Mouse (Mus musculus) limb, embryonic 10.5 days (tissue): ENCODE measurements at regions not wholly inside any gene's neighbourhood (a gene's known extent, or its start where the extent isn't known, plus 50 kb on each side); places are given as distances from the start of the nearest gene placed in this dataset.
"Not testable (repeated sequence)": the region's sequence is repeated elsewhere in the genome, so short reads cannot be mapped to it uniquely, and the experiment has no call there.

Experiments
- DNase-seq: peaks from one replicate; pipeline ENCODE4 v3.0.0-alpha.2; 2017; ENCODE audit warnings: low spot score
- H3K27ac ChIP-seq: fragments of 300-500 bp; sonication (generic); 2 replicates; pipeline ENCODE4 v1.5.1; 2016; ENCODE audit warnings: mild to moderate bottlenecking
- H3K27me3 ChIP-seq: fragments of 300-500 bp; sonication (generic); 2 replicates; pipeline ENCODE4 v1.6.1; 2016; ENCODE audit warnings: low read depth, mild to moderate bottlenecking; ENCODE audit not compliant: poor library complexity, severe bottlenecking
- H3K36me3 ChIP-seq: fragments of 300-500 bp; sonication (generic); 2 replicates; pipeline ENCODE4 v1.6.1; 2016; ENCODE audit warnings: mild to moderate bottlenecking, moderate library complexity
- H3K4me1 ChIP-seq: fragments of 300-500 bp; sonication (generic); 2 replicates; pipeline ENCODE4 v1.6.1; 2016
- H3K4me3 ChIP-seq: fragments of 300-500 bp; sonication (generic); 2 replicates; pipeline ENCODE4 v1.5.1; 2016; ENCODE audit warnings: mild to moderate bottlenecking, moderate library complexity
- H3K9me3 ChIP-seq: fragments of 300-500 bp; sonication (generic); replicated peaks from 2 replicates; pipeline ENCODE4 v1.6.1; 2016; ENCODE audit warnings: mild to moderate bottlenecking
- WGBS: fragments of 180-500 bp; shearing (Covaris S2); methylation state at CpG from one replicate; pipeline ENCODE4 v1.1.7; 2016; 5-methylcytosine and 5-hydroxymethylcytosine counted together

DNA sequence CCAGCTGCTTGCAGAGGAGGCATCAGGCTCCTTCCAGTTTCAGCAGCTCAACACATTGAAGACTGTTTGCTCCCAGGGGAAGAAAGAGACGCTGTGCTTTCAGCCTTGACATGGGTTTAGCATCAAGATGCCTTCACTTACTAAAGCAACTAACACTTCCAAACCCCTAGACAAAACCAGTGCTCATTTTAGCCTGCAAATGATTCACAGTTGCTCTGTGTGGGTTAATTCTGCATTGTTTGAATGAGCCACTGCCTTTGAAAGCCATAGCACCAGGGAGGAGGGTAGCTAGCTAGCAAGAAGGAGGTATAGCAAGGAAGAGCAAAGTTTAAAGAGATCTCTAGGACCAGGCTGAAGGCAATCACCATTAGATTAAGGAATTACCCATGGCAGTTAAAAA is 186.1 kb upstream of the Hs6st1 start:
- no peaks in the 10 kb centered on the region for H3K27me3 ChIP-seq
- no peak overlapping the region for H3K4me3 ChIP-seq
- H3K4me1 ChIP-seq: no peaks in the 10 kb centered on the region
- no peaks in the 10 kb centered on the region for H3K36me3 ChIP-seq
- no peaks in the 10 kb centered on the region for H3K9me3 ChIP-seq
- DNase-seq: no peak
- H3K27ac ChIP-seq: no peak overlapping the region
- 69% methylated on average over 1 of the region's 1 CpGs for whole genome bisulfite sequencing

DNA sequence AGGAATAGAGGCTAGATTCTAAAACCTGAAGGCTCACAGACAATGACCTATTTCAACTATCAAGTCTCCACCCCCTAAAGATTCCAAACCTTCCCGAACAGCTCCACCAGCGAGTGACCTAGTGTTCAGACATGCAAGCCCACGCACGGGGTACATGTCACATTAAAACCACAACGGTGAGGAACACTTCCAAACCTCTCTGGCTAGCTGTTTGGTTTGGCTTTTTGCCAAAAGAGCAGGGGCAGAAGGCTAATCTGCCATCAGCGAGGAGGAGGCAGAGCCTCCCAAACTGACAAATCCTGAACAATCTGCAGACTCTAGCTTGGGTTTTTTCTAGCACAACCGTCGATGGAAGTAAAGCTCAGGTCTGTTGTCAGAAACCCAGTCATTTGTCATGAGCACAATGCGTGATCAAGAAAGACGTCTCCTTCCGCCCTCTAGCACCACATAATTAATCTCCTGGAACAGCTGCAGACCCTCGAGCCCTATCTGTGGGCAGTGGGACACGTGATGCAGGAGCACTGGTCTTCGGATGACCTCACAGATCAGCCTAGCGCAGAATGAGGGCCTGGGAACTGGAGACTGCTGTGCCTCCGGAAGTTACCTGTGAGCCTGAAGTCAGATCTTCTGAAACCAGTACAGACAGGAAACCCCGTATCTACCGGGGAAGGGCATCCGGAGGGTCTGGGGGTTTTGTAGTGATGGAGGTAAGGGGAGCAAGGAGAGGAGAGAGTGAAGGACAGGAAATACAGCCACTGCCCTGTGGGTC is 178.3 kb upstream of the Hs6st1 start:
- no peaks in the 10 kb centered on the region for H3K36me3 ChIP-seq
- no peaks in the 10 kb centered on the region for H3K27me3 ChIP-seq
- H3K27ac ChIP-seq: no peak overlapping the region
- no peak for DNase-seq
- no peaks in the 10 kb centered on the region for H3K9me3 ChIP-seq
- H3K4me1 ChIP-seq: peaks cover 10% of the 10 kb centered on the region
- 76% methylated on average over 19 of the region's 19 CpGs for WGBS
- H3K4me3 ChIP-seq: no peak overlapping the region

DNA sequence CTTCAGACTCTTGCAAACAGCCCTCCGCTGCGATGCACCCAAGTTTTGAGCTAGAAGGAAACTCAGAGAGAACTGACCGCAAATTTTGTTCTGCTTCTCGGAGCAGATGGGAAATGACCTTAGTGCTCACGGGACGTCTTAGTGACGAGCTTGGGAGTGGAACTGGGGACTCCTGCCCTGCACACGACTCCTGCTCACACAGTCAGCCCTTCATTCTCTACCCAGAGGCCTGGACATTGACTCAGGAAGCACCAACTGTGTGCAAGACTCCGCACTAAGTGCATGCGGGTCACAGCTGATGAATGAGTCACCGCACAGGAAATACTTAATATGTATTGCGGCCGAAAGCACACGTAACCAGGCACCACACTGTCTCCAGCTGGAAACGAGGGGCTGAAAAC is 177.7 kb upstream of the Hs6st1 start:
- 82% methylated on average over 15 of the region's 15 CpGs for WGBS
- H3K27me3 ChIP-seq: no peaks in the 10 kb centered on the region
- H3K27ac ChIP-seq: no peak overlapping the region
- H3K4me3 ChIP-seq: no peak overlapping the region
- H3K4me1 ChIP-seq: peaks cover 10% of the 10 kb centered on the region
- H3K36me3 ChIP-seq: no peaks in the 10 kb centered on the region
- DNase-seq: no peak
- no peaks in the 10 kb centered on the region; the same call in 1 of the 2 replicates for H3K9me3 ChIP-seq

DNA sequence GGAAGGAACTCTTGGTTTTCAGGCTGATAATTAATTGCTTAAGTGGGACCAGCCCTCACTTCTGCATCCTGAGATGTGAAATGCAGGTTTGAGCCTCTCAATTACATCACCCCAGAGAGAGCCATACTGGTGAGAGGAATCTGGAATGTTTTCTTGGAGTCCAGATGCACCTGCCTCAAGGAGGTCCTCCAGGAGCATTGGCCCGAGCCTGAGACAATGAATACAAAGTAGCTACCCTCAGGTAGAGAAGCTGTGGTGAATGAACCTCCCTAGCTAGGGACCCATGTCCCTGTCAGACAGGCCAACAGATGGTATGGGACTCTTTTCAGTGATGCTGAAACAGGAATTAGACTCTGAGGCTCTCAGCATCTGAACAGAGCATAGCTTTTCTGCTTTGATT is 168.7 kb upstream of the Hs6st1 start:
- DNase-seq: no peak
- Histone ChIP-seq H3K27ac (no peak overlapping the region), H3K9me3 (no peaks in the 10 kb centered on the region; the same call in 1 of the 2 replicates), H3K4me3 (no peak overlapping the region), H3K27me3 (no peaks in the 10 kb centered on the region), H3K4me1 (no peaks in the 10 kb centered on the region), H3K36me3 (no peaks in the 10 kb centered on the region)
- 77% methylated on average over 1 of the region's 1 CpGs for WGBS

DNA sequence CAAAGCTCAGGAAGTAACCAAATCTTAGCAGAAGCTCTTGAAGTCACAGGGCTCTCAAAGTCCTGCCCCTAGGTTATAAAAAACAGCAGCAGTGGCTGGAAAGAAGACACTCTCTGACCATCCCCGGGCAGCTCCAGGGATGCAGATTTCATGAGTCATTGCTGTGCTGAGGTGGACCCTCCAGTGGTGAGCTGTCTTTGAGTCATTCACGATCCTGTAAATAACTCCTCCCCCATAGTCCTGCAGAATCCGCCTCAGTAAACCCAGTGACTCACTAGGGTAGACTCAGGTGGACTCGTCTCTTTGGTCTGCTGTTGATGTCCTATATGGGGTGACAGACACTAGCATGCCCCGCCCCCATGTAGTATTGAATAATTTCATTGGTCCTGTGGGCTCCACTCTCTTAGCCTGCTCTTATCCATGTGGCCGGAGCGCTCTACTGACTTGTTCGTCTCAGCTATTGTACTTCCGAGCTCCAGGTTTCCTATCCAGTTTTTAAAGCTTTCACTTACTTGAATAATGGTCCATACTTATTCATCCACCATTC is 164.1 kb upstream of the Hs6st1 start:
- peaks cover 14% of the 10 kb centered on the region for H3K4me1 ChIP-seq
- no peaks in the 10 kb centered on the region for H3K27me3 ChIP-seq
- no peaks in the 10 kb centered on the region for H3K9me3 ChIP-seq
- 90% methylated on average over 9 of the region's 9 CpGs for WGBS
- no peak overlapping the region for H3K27ac ChIP-seq
- H3K36me3 ChIP-seq: no peaks in the 10 kb centered on the region
- H3K4me3 ChIP-seq: no peak overlapping the region
- no peak for DNase-seq

DNA sequence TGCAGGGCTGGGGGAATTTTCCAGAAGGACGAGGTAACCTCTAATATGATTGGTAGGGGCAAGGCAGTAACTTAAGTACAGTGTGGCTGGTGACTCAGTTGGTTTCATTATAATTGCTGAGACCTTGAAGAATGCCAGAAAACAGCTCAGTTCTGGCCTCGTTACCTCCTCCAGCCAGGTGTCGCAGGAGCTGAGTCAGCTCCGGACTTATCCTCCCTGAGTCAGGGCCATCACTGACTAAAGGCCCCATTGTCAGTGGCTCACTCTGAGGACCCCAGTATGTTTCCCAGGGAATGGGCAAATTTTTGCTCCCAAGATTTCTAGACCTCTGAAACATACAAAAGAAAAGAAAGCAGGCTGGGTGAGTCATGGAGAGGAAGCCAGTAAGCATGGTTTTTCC is 154.6 kb upstream of the Hs6st1 start:
- 86% methylated on average over 4 of the region's 4 CpGs for whole genome bisulfite sequencing
- no peaks in the 10 kb centered on the region for H3K4me1 ChIP-seq
- no peak overlapping the region for H3K4me3 ChIP-seq
- no peak overlapping the region for H3K27ac ChIP-seq
- DNase-seq: no peak
- H3K36me3 ChIP-seq: no peaks in the 10 kb centered on the region
- no peaks in the 10 kb centered on the region for H3K9me3 ChIP-seq
- no peaks in the 10 kb centered on the region for H3K27me3 ChIP-seq

DNA sequence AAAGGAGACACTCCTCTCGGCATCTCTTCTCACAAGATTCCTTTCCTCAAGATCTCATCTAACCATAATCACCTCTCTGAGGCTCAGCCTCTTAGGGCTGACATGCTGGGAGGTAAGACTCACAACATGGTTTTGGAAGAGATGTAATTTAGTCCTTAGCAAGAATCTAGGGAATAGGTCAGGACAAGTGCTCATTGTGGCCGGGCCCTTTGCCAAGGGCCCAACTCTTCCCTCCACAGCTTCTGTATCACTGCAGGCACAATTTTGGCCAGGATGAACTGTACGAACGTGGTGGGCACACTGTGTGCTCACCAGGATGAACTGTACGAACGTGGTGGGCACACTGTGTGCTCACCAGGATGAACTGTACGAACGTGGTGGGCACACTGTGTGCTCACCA is 154.0 kb upstream of the Hs6st1 start:
- not testable (repeated sequence) for H3K9me3 ChIP-seq, H3K4me1 ChIP-seq, H3K27me3 ChIP-seq, H3K4me3 ChIP-seq, H3K27ac ChIP-seq, H3K36me3 ChIP-seq, DNase-seq
- WGBS: 94% methylated on average over 8 of the region's 8 CpGs

DNA sequence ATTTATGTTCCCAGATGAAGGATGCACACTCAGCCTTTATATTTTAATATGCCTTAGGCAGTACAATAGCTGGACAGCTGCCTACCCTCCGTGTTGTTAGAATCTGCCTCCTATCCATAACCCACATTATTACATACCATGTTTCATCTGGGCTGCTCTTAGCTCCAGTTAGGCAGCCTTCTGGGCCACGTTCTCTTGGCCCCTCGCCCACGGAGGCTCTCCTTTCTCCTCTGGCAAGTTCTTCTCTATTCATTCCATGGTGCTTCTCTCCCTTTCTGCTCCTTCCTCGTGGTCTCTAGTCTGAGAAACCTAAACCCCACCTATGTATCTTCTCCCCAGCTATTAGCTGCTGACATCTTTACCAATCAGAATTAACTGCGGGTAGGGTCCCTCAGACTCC is 152.7 kb upstream of the Hs6st1 start:
- no peaks in the 10 kb centered on the region for H3K4me1 ChIP-seq
- no peak overlapping the region for H3K4me3 ChIP-seq
- H3K27ac ChIP-seq: no peak overlapping the region
- 92% methylated on average over 6 of the region's 6 CpGs for WGBS
- no peaks in the 10 kb centered on the region for H3K9me3 ChIP-seq
- DNase-seq: no peak
- no peaks in the 10 kb centered on the region for H3K27me3 ChIP-seq
- no peaks in the 10 kb centered on the region for H3K36me3 ChIP-seq

DNA sequence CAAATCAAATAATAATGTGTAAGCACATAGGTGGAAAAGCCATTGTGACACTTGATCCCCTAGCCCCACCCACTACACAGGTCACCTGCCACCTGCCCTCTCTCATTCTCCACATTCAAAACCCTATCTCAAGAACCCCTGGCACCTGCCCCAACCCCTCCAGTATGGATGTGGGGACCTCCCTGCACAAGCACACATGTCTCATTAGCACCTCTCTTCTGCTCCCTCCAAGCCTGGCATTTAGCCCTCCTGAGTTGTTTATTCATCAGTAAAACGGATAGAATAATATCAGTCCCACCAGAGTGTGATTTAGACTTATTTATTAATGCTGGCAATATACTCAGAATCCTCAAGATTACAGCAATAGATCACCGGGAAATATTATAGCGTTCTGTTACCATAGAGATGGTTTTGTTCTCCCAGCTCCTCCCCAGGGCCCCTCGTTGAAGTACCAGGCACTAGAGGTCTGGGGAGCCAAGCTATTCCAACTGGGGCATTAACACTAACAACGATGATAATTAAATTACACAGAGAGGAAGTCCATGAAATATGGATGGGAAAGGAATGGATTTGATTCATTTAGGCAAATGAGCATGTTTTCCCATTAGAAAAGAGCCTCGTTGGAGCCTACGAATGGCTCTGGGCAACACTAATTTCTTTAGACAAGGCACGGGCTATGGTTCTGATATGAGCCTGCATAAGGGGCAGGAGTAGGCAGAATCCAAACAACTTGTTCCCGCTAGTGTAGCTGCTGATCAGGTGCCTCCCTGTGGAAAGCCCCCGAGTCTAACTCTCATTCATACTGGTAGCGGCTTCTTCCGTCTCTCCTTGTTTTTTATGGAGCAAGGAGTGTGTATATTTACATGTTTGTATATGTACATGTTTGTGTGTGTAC is 148.1 kb upstream of the Hs6st1 start:
- H3K4me3 ChIP-seq: no peak overlapping the region
- H3K27ac ChIP-seq: no peak overlapping the region
- H3K9me3 ChIP-seq: no peaks in the 10 kb centered on the region
- no peaks in the 10 kb centered on the region for H3K27me3 ChIP-seq
- WGBS: 86% methylated on average over 12 of the region's 12 CpGs
- no peaks in the 10 kb centered on the region for H3K36me3 ChIP-seq
- H3K4me1 ChIP-seq: no peaks in the 10 kb centered on the region
- DNase-seq: no peak

DNA sequence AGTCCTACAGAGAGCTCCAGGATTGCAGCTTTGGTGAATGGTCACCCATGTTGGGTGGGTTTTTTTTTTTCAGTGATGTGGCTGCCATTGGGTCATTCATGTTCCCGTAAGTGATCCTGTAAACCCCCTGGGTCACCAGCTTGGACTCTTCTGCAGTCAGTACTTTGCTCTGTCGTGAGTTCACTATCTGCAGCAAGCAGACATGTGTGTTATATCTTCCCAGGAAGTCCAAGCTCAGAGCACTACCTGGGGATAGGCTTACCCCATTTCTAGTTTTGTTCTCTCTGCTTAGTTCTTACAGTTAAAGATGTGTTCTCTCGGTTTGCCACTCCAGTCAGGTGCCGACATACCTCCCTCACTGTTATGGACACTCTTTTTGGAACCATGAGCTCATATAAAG is 143.4 kb upstream of the Hs6st1 start:
- no peaks in the 10 kb centered on the region for H3K9me3 ChIP-seq
- no peak overlapping the region for H3K27ac ChIP-seq
- H3K36me3 ChIP-seq: no peaks in the 10 kb centered on the region
- DNase-seq: no peak
- H3K4me3 ChIP-seq: no peak overlapping the region
- no peaks in the 10 kb centered on the region for H3K27me3 ChIP-seq
- peaks cover 12% of the 10 kb centered on the region; the same call in 1 of the 2 replicates for H3K4me1 ChIP-seq
- 94% methylated on average over 4 of the region's 4 CpGs for WGBS

DNA sequence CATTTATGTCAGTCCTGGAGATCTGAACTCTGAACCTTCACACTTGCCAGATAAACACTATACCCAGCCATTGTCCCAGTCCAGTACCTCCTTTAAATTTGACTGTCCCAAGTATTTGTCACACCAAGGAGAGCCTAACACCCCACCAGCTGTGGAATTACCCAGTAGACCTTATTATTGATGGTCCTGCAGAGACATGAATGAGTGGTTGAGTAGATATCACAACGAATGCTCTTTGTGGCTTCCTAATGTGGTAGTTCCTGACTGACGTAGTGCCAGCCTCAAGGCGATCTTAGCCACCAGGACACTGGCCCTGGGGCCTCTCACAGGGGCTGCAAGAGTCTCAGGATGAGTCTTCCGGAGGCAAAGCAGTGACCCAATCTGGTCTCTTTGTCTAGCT is 142.9 kb upstream of the Hs6st1 start:
- 92% methylated on average over 4 of the region's 4 CpGs for WGBS
- H3K27ac ChIP-seq: no peak overlapping the region
- no peaks in the 10 kb centered on the region for H3K27me3 ChIP-seq
- H3K4me1 ChIP-seq: peaks cover 12% of the 10 kb centered on the region; the same call in 1 of the 2 replicates
- no peaks in the 10 kb centered on the region for H3K36me3 ChIP-seq
- no peaks in the 10 kb centered on the region for H3K9me3 ChIP-seq
- no peak for DNase-seq
- no peak overlapping the region for H3K4me3 ChIP-seq

DNA sequence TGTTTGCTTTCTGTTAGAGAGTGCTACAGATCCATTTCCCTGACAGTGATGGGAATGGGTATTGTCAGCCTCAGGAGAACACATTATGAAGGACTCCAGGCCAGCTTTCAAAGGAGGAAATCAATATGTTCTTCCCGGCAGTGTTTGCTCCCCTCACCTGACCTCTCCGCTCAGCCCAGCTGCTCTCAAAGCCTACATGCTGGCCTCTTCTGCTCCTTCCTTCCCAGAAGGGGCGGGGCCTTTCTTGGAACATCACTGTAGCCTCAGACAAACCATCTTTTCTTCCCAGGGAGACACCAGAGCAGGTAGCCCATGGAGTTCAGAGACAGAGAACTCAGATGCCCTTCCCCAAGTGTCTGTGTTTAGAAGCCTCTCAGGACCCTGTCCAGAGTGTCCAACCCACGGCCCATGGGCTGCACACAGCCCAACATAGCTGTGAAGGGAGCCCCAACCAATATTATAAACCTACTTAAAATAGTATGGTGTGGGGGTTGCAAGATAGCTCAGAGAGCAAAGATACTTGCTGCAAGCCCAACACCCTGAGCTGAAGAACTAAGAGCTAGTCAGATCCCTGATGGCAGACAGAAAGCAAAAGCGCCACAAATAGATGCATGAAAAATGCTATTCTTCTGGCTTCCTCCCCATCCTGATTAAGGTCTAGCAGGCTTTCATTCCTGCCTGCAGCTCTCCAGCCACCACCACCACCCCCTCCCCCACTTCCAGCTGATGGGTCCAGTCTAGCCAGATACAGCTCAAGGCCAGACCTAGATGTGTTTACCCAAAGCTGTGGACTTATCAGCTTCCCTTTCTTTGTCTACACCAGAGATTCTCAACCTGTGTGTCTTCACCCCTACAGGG is 141.8 kb upstream of the Hs6st1 start:
- 76% methylated on average over 5 of the region's 5 CpGs for WGBS

More for the DNA sequence above, 141.8 kb upstream of the Hs6st1 start:
- Histone ChIP-seq H3K27me3 (no peaks in the 10 kb centered on the region), H3K4me1 (peaks cover 15% of the 10 kb centered on the region; the same call in 1 of the 2 replicates), H3K4me3 (no peak overlapping the region), H3K27ac (no peak overlapping the region), H3K36me3 (no peaks in the 10 kb centered on the region), H3K9me3 (no peaks in the 10 kb centered on the region)
- DNase-seq: no peak
